In the genomic region with DNA sequence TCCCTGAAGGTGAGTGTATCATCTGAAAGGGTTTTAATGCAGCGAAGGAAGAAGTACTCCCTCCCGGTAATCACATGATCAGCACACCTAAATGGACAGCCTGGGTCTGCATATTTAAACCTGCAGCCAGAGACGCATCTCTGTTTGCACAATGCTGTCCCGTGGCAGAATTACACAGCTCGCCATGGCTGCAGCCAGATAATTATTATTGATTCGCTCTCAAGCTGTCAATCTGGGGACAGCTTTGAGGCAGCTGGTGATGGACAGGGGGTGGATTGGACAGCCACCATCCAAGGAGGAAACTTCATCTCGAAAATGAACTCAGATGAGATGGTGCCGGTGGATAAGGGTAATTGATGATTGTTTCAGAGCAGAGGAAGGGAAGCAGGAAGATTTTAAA, we compare ENCODE assay signal across 20 mouse cellular contexts.
DNase-seq lines count a peak whose midpoint lies in the region; ATAC-seq lines count a peak whose summit lies in the region.
"Had no signal": no experiment of that assay in that cellular context is flagged by ENCODE, and none has a peak within 500 bp of the region (broad histone marks: within the 10 kb centered on the region; RNA-seq: fewer than 3 reads in every experiment).

No protein-coding gene starts in this region.

- H3K9me3 ChIP-seq in midbrain, embryonic 12.5 days: no peaks in the 10 kb centered on the region
- no peaks in the 10 kb centered on the region for H3K9me3 ChIP-seq in midbrain, embryonic 10.5 days (replicated peaks)
- H3K9me3 ChIP-seq in hindbrain, embryonic 15.5 days: no peaks in the 10 kb centered on the region
- H3K9me3 ChIP-seq in midbrain, embryonic 16.5 days (replicated peaks; ENCODE audit: control insufficient read depth, low read length, poor library complexity, severe bottlenecking): no peaks in the 10 kb centered on the region
- H3K9me3 ChIP-seq: embryonic facial prominence, embryonic 10.5 days; forebrain, embryonic 13.5 days; heart, embryonic 12.5 days; limb, embryonic 15.5 days had no signal

- no peaks in the 10 kb centered on the region for H3K4me1 ChIP-seq in midbrain, embryonic 12.5 days
- no peaks in the 10 kb centered on the region for H3K4me1 ChIP-seq in midbrain, embryonic 10.5 days
- no peaks in the 10 kb centered on the region for H3K4me1 ChIP-seq in hindbrain, embryonic 15.5 days (replicated peaks)
- H3K4me1 ChIP-seq in midbrain, embryonic 16.5 days (ENCODE audit: control insufficient read depth, insufficient read depth, low read length): no peaks in the 10 kb centered on the region
- H3K4me1 ChIP-seq: forebrain, embryonic 13.5 days; limb, embryonic 15.5 days had no signal

- no peaks in the 10 kb centered on the region for H3K36me3 ChIP-seq in midbrain, embryonic 12.5 days
- H3K36me3 ChIP-seq in midbrain, embryonic 10.5 days: no peaks in the 10 kb centered on the region
- H3K36me3 ChIP-seq in hindbrain, embryonic 15.5 days: no peaks in the 10 kb centered on the region
- no peaks in the 10 kb centered on the region for H3K36me3 ChIP-seq in midbrain, embryonic 16.5 days (ENCODE audit: control insufficient read depth, insufficient read depth, low read length)
- H3K36me3 ChIP-seq: embryonic facial prominence, embryonic 10.5 days; heart, embryonic 12.5 days; limb, embryonic 15.5 days had no signal

- DNase-seq in midbrain, embryonic 10.5 days (ENCODE audit: low spot score): no peak
- no peak for DNase-seq in urinary bladder, adult 2 months (ENCODE audit: low spot score)
- DNase-seq in urinary bladder, postnatal 36 days (ENCODE audit: low spot score in 2 of 2): no peak
- no peak for DNase-seq in testis, postnatal 14 days (ENCODE audit: low spot score)
- DNase-seq: cerebellum, postnatal 10 days; gastrocnemius, postnatal 10 days; heart, adult 11 months; heart, postnatal 14 days; kidney, adult 8-10 months; kidney, postnatal 14 days; lung, postnatal 10 days had no signal

- H3K4me2 ChIP-seq in midbrain, embryonic 12.5 days (replicated peaks): no peak overlapping the region
- peak overlapping the region; percentile 4; the same call in 1 of the 2 replicates for H3K4me2 ChIP-seq in hindbrain, embryonic 15.5 days
- H3K4me2 ChIP-seq in midbrain, embryonic 16.5 days (ENCODE audit: low read length): peak overlapping the region; percentile 19; the same call in 1 of the 2 replicates
- H3K4me2 ChIP-seq: forebrain, embryonic 13.5 days; heart, embryonic 12.5 days; limb, embryonic 15.5 days had no signal

- no peak overlapping the region for H3K4me3 ChIP-seq in midbrain, embryonic 12.5 days
- H3K4me3 ChIP-seq in midbrain, embryonic 10.5 days: no peak overlapping the region
- H3K4me3 ChIP-seq in hindbrain, embryonic 15.5 days: no peak overlapping the region
- H3K4me3 ChIP-seq in midbrain, embryonic 16.5 days (ENCODE audit: low read depth, low read length): no peak overlapping the region
- H3K4me3 ChIP-seq: embryonic facial prominence, embryonic 10.5 days; forebrain, embryonic 13.5 days; heart, embryonic 12.5 days; limb, embryonic 15.5 days; myocyte had no signal

- peak overlapping the region; percentile 42 for H3K27ac ChIP-seq in midbrain, embryonic 12.5 days (replicated peaks)
- no peak overlapping the region for H3K27ac ChIP-seq in midbrain, embryonic 10.5 days (replicated peaks)
- no peak overlapping the region for H3K27ac ChIP-seq in hindbrain, embryonic 15.5 days (replicated peaks)
- H3K27ac ChIP-seq in midbrain, embryonic 16.5 days (ENCODE audit: low read length): 0 out of 2 replicates have a peak overlapping the region, but pooled peaks have one; percentile 2
- H3K27ac ChIP-seq: embryonic facial prominence, embryonic 10.5 days; forebrain, embryonic 13.5 days; limb, embryonic 15.5 days had no signal

- H3K27me3 ChIP-seq in midbrain, embryonic 12.5 days: no peaks in the 10 kb centered on the region
- no peaks in the 10 kb centered on the region for H3K27me3 ChIP-seq in midbrain, embryonic 10.5 days (ENCODE audit: low read depth, poor library complexity, severe bottlenecking)
- H3K27me3 ChIP-seq in hindbrain, embryonic 15.5 days: no peaks in the 10 kb centered on the region
- H3K27me3 ChIP-seq in midbrain, embryonic 16.5 days (ENCODE audit: control insufficient read depth, insufficient read depth, low read depth, low read length): no peaks in the 10 kb centered on the region
- H3K27me3 ChIP-seq: forebrain, embryonic 13.5 days; heart, embryonic 12.5 days; limb, embryonic 15.5 days had no signal

- ATAC-seq in midbrain, embryonic 12.5 days (ENCODE audit: low FRiP score, low read depth): 0 out of 2 replicates have a peak, but pooled peaks have one; percentile 41
- peak; percentile 34; the same call in 1 of the 2 replicates for ATAC-seq in hindbrain, embryonic 15.5 days (ENCODE audit: low FRiP score, low read depth)
- 0 out of 2 replicates have a peak, but pooled peaks have one; percentile 36 for ATAC-seq in midbrain, embryonic 16.5 days
- ATAC-seq: forebrain, embryonic 13.5 days; inflammation-experienced regulatory T-cells, adult 6 months had no signal

- WGBS in midbrain, embryonic 12.5 days: 70% methylated on average over 8 of the region's 8 CpGs
- WGBS in midbrain, embryonic 10.5 days: 82% methylated on average over 8 of the region's 8 CpGs
- 64% methylated on average over 8 of the region's 8 CpGs for WGBS in hindbrain, embryonic 15.5 days
- WGBS in midbrain, embryonic 16.5 days: 65% methylated on average over 8 of the region's 8 CpGs

- H3K9ac ChIP-seq in midbrain, embryonic 12.5 days (replicated peaks): no peak overlapping the region
- H3K9ac ChIP-seq in hindbrain, embryonic 15.5 days: no peak overlapping the region
- H3K9ac ChIP-seq in midbrain, embryonic 16.5 days (ENCODE audit: low read depth, low read length): no peak overlapping the region
- H3K9ac ChIP-seq: forebrain, embryonic 13.5 days; heart, embryonic 12.5 days; limb, embryonic 15.5 days had no signal

Comparison
In these comparisons a context has a peak if more than half of its experiments do, and no peak if none do; other contexts are left out.
1. H3K27ac ChIP-seq: peak in midbrain, embryonic 12.5 days (single experiment) and midbrain, embryonic 16.5 days (single experiment); none in midbrain, embryonic 10.5 days (single experiment) and hindbrain, embryonic 15.5 days (single experiment).
2. Peak in every context shown above with its lines, with median percentiles within 50 percentile points of each other: ATAC-seq.